Mouse (Mus musculus) limb, embryonic 11.5 days (tissue): Measurements from ENCODE around the gene Hist1h1c. TPM values are rescaled to one million over a fixed set of nuclear protein-coding genes. Genes with fewer than 3 reads are reported as not detected.
A peak's percentile ranks its signal among the peaks of the same experiment; 100 is the strongest.
"Not testable (repeated sequence)": the region's sequence is repeated elsewhere in the genome, so short reads cannot be mapped to it uniquely, and the experiment has no call there.

Experiments used
- ATAC-seq: fragments of 200-750 bp; cut with Nextera tagmentation; 2 replicates; pipeline ENCODE4 v1.8.0; 2017; ENCODE audit warnings: low read depth; ENCODE audit not compliant: insufficient number of reproducible peaks, low FRiP score, low TSS enrichment
- DNase-seq: peaks from one replicate; pipeline ENCODE4 v3.0.0-alpha.2; 2015; ENCODE audit warnings: low spot score
- H3K27ac ChIP-seq: fragments of 300-500 bp; sonication (generic); replicated peaks from 2 replicates; pipeline ENCODE4 v1.5.1; 2014; ENCODE audit warnings: low read depth, mild to moderate bottlenecking, low read length
- H3K27me3 ChIP-seq: fragments of 300-500 bp; sonication (generic); 2 replicates; pipeline ENCODE4 v1.6.1; 2014; ENCODE audit warnings: mild to moderate bottlenecking, low read length, mixed read lengths; ENCODE audit not compliant: control insufficient read depth, insufficient read depth
- H3K36me3 ChIP-seq: fragments of 300-500 bp; sonication (generic); 2 replicates; pipeline ENCODE4 v1.6.1; 2014; ENCODE audit warnings: mild to moderate bottlenecking, low read length, moderate library complexity, mixed read lengths; ENCODE audit not compliant: control insufficient read depth, insufficient read depth
- H3K4me1 ChIP-seq: fragments of 300-500 bp; sonication (generic); 2 replicates; pipeline ENCODE4 v1.6.1; 2014; ENCODE audit warnings: low read length, mixed read lengths; ENCODE audit not compliant: control insufficient read depth, insufficient read depth
- H3K4me2 ChIP-seq: fragments of 300-500 bp; sonication (generic); 2 replicates; pipeline ENCODE4 v1.6.1; 2014; ENCODE audit warnings: low read depth, mild to moderate bottlenecking, moderate library complexity; ENCODE audit not compliant: severe bottlenecking
- H3K4me3 ChIP-seq: fragments of 300-500 bp; sonication (generic); 2 replicates; pipeline ENCODE4 v1.5.1; 2014; ENCODE audit warnings: low read depth, low read length
- H3K9ac ChIP-seq: fragments of 300-500 bp; sonication (generic); 2 replicates; pipeline ENCODE4 v1.6.1; 2014; ENCODE audit warnings: mild to moderate bottlenecking, low read length
- H3K9me3 ChIP-seq: fragments of 300-500 bp; sonication (generic); 2 replicates; pipeline ENCODE4 v1.6.1; 2016; ENCODE audit warnings: low read length; ENCODE audit not compliant: control insufficient read depth
- WGBS: fragments of 180-500 bp; shearing (Covaris S2); extraction: QIAGEN DNeasy Blood & Tissue Kit; methylation state at CpG from one replicate; pipeline ENCODE4 v1.1.7; 2014; 5-methylcytosine and 5-hydroxymethylcytosine counted together
- polyA plus RNA-seq: library from polyadenylated mRNA; unstranded; fragments of >200 nt; fragmentation: Nextera tagmentation; extraction: Ambion mirVana; gene quantifications from 2 replicates; pipeline ENCODE4 v1.2.1, GENCODE M21; 2014

Gene Hist1h1c
- polyA plus RNA-seq, 1 experiment from 2014 or later: 16.6 TPM

DNA sequence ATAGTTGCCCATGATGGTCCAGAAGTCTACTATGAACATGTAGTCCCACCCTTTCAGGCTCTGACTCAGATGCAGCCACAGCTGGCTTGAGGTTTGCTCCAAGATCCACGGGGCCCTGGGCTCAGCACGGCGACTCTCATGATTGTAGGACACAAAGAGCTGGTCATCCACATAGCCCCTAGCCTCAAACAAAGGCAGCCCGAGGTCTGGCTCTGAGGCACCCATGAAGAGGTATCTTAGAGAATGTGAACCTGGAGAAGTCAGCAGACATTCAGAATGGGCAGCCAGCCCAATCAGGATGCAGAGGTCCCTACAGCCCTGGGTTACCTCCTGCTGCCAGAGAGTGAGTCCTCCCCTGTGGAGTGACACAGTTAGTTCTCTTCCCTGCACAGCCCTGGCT is 30.6 kb upstream of the Hist1h1c start:
- H3K4me3 ChIP-seq: no peak overlapping the region
- no peaks in the 10 kb centered on the region for H3K36me3 ChIP-seq
- no peak overlapping the region for H3K9ac ChIP-seq
- 89% methylated on average over 4 of the region's 4 CpGs for WGBS
- no peak overlapping the region for H3K4me2 ChIP-seq
- 0 out of 2 replicates have a peak, but pooled peaks have one; percentile 51 for ATAC-seq
- no peaks in the 10 kb centered on the region for H3K27me3 ChIP-seq
- peaks cover 16% of the 10 kb centered on the region for H3K4me1 ChIP-seq
- DNase-seq: peak; percentile 20
- no peaks in the 10 kb centered on the region for H3K9me3 ChIP-seq
- no peak overlapping the region for H3K27ac ChIP-seq

DNA sequence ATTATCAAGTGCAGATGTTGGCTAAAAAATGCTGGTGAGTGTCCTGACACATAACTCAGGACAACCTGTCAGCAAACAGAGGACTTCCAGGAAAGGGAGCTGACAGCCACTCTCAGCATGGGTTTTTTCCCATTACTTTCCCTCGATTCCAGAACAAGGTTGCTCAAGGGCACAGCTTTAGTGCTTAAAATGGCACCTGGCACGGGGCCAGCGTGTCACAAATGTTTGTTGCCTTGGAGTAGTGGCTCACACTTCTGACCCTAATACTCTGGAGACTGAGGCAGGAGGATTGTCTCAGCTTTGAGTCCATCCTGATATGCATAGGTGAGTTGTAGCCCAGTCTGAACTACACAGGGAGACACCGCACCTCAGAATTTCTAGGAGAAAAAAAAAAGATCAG is 30.0 kb upstream of the Hist1h1c start:
- no peak overlapping the region for H3K9ac ChIP-seq
- H3K27ac ChIP-seq: no peak overlapping the region
- H3K9me3 ChIP-seq: no peaks in the 10 kb centered on the region
- no peak overlapping the region for H3K4me2 ChIP-seq
- WGBS: 63% methylated on average over 4 of the region's 4 CpGs
- ATAC-seq (no peak), DNase-seq (peak; percentile 22)
- no peaks in the 10 kb centered on the region for H3K36me3 ChIP-seq
- H3K4me1 ChIP-seq: peaks cover 16% of the 10 kb centered on the region
- H3K27me3 ChIP-seq: no peaks in the 10 kb centered on the region
- no peak overlapping the region for H3K4me3 ChIP-seq

DNA sequence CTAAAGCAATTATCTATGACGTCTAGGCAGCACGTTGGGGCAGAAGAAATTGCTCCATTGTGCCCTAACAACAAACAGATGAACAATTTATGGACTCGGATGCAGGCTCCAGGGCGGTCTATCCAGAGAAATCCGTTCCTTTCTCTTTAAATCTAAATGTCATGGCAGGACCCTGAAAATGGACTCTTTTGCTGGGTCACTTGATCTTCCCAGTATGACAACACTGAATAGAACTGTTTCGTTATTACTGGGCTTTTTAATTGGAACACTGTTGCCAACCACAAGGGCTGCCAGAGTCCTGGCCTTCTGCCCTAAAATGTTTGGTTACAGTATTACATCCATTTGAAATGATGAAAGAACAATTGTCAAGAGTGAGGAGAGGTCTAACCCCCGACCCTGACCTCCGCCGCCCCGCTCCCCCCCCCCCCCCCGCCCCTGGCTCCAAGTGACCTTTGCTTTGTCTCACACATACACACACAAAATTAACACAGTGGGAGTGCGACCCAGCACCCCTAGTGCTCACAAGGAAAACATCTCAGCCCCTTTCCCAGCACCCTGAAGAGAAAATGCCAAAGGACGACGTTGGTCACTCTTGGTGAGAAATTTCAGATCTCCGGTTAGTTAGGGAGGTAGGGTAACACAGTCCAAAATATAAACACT is 28.8 kb upstream of the Hist1h1c start:
- 12% methylated on average over 15 of the region's 15 CpGs for WGBS
- Histone ChIP-seq H3K4me1 (peaks cover 16% of the 10 kb centered on the region), H3K9me3 (no peaks in the 10 kb centered on the region), H3K4me3 (peak overlapping the region; percentile 31), H3K4me2 (peak overlapping the region; percentile 61), H3K36me3 (no peaks in the 10 kb centered on the region), H3K9ac (peak overlapping the region; percentile 32; the same call in 1 of the 2 replicates), H3K27ac (no peak overlapping the region), H3K27me3 (no peaks in the 10 kb centered on the region)
- DNase-seq (no peak), ATAC-seq (peak; percentile 44; the same call in 1 of the 2 replicates)

DNA sequence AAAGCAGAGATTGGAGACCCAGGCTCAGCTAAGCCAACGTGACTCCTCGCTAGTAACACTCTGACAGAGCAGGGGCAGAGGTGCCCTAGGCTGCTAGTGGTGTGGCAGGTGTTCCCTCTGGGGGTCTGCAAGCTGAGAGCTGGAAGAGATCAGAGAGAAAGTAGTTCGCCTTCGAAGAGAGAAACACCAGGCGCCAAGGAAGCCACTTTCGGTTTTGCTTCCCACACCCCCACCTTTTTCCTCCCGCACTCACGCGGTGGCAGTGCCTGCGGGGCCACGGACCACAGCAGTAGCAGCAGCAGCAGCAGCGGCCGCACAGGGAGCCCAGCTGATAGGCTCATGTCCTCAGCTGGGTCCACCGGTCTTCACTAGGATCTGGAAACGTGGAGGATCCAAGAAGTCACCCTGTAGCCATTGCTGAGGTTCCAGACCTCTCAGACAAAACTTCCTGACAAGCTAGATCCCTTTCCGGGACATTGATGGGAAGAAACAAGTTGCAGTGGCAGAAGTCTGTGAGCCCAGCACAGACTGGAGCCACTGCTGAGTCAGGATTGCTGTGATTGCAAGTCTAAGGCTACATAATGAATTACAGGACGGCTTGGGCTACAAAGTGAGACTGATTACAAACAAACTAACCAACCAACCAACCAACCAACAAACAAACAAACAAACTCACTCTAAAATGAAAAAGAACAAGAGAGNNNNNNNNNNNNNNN is 28.1 kb upstream of the Hist1h1c start, which contains the start of gene Hfe:
TSS of gene Hfe (minus strand) at position 481 of the 716 bp plus-strand sequence.
- peak; percentile 67 for DNase-seq
- peak within 1 kb of the TSS; percentile 31 for H3K4me3 ChIP-seq
- H3K4me1 ChIP-seq: peaks cover 16% of the 10 kb centered on the region
- WGBS: 2% methylated on average over 17 of the region's 17 CpGs
- peak; percentile 68; the same call in 1 of the 2 replicates for ATAC-seq
- no peak within 1 kb of the TSS for H3K27ac ChIP-seq
- no peaks in the 10 kb centered on the region for H3K9me3 ChIP-seq
- H3K9ac ChIP-seq: peak within 1 kb of the TSS; percentile 32
- no peaks in the 10 kb centered on the region for H3K27me3 ChIP-seq
- H3K4me2 ChIP-seq: peak within 1 kb of the TSS; percentile 61
- H3K36me3 ChIP-seq: no peaks in the 10 kb centered on the region

GRCm38 (mm10) chr13:23716261-23717042 is 22.2 kb upstream of the Hist1h1c start:
- Histone ChIP-seq H3K9ac (no peak overlapping the region), H3K4me1 (0 out of 2 replicates have a peak, but pooled peaks cover 3% of the 10 kb centered on the region), H3K4me2 (no peak overlapping the region), H3K9me3 (no peaks in the 10 kb centered on the region), H3K27me3 (no peaks in the 10 kb centered on the region), H3K27ac (no peak overlapping the region), H3K36me3 (no peaks in the 10 kb centered on the region), H3K4me3 (no peak overlapping the region)
- DNase-seq: peak; percentile 19
- 88% methylated on average over 5 of the region's 5 CpGs for WGBS
- ATAC-seq: no peak

DNA sequence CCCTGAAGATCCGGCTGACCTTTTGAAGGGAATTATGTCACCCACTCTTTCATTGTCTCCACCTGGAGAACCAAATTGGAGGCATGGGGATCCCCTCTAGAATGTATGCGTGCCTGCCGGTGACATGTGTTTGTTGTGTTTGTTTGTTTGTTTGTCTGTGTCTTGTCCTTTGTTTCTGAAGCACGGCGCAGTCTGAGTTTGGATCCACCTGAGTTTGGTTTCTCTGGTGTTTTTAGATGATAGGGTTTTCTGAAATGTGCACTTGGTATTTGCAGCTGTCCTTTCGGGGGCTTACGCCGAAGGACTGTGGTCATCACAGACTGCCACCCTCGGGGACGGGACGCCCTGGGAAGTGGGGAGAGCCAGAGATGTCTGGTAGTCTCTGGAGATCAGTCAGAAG is 21.4 kb upstream of the Hist1h1c start:
- no peaks in the 10 kb centered on the region for H3K36me3 ChIP-seq
- H3K9me3 ChIP-seq: no peaks in the 10 kb centered on the region
- H3K4me1 ChIP-seq: 0 out of 2 replicates have a peak, but pooled peaks cover 3% of the 10 kb centered on the region
- no peak overlapping the region; the same call in 1 of the 2 replicates for H3K9ac ChIP-seq
- H3K27me3 ChIP-seq: no peaks in the 10 kb centered on the region
- H3K4me3 ChIP-seq: no peak overlapping the region
- ATAC-seq (no peak), DNase-seq (peak; percentile 20)
- 47% methylated on average over 11 of the region's 11 CpGs for WGBS
- H3K4me2 ChIP-seq: no peak overlapping the region
- H3K27ac ChIP-seq: no peak overlapping the region

GRCm38 (mm10) chr13:23717593-23718245 is 20.9 kb upstream of the Hist1h1c start:
- H3K9ac ChIP-seq, H3K4me3 ChIP-seq, H3K36me3 ChIP-seq, H3K27ac ChIP-seq, H3K4me2 ChIP-seq, H3K9me3 ChIP-seq, ATAC-seq, H3K27me3 ChIP-seq, H3K4me1 ChIP-seq: not testable (repeated sequence)
- DNase-seq: peak; percentile 22
- WGBS: 16% methylated on average over 2 of the region's 2 CpGs

DNA sequence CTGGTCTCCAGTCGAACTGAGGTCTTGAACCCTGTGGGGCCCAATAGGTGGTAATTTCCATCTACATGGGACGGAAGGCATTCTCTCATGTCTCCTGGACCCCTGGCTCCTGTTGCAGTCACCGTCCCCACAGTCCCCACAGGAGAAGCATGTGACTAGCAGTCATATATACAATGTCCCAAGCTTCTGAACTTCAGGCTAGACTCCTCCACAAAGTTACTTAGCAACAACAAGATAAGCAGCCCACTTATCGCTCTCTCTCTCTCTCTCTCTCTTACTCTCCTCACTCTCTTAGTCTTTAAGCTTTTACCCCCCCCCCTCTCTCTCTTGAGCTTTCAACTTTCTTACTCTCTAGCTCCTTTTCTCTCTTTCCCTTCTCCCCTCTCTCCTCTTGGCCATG is 14.4 kb upstream of the Hist1h1c start:
- Histone ChIP-seq H3K4me3 (no peak overlapping the region), H3K36me3 (no peaks in the 10 kb centered on the region), H3K9ac (no peak overlapping the region), H3K9me3 (no peaks in the 10 kb centered on the region), H3K4me1 (no peaks in the 10 kb centered on the region), H3K27me3 (no peaks in the 10 kb centered on the region), H3K4me2 (no peak overlapping the region), H3K27ac (no peak overlapping the region)
- 93% methylated on average over 4 of the region's 4 CpGs for WGBS
- DNase-seq (no peak), ATAC-seq (no peak)
